Mouse (Mus musculus): Measurements from ENCODE around the gene Slc25a48. TPM values are rescaled to one million over a fixed set of nuclear protein-coding genes. Genes with fewer than 3 reads are reported as not detected.

Slc25a48 gene
- polyA plus RNA-seq (2014; fragmentation: Illumina TruSeq; extraction: RNeasy Lipid Tissue Mini Kit (QIAGEN cat#74804); ENCODE audit: low read depth, low replicate concordance): not detected

GRCm38 (mm10) chr13:56438211-56439075 lies at the start of gene Slc25a48:
Slc25a48 (plus strand) TSS chr13:56438355.

GRCm38 (mm10) chr13:56426365-56426764 lies 11.8 kb upstream of the Slc25a48 start, which contains the start of gene Gm3045:
Gm3045 (plus strand) TSS chr13:56426594.

GRCm38 (mm10) chr13:56482146-56482545 lies 44.0 kb downstream of the Slc25a48 start, which contains the start of gene Il9:
Il9 (minus strand) TSS chr13:56482246.

GRCm38 (mm10) chr13:56522081-56522820 lies 84.1 kb downstream of the Slc25a48 start, which contains the start of gene Fbxl21:
Fbxl21 (plus strand) TSS chr13:56522472.

Other genes starting within 250 kb of the Slc25a48 start
- gene Neurog1, start 186.2 kb upstream of the Slc25a48 start, polyA plus RNA-seq (2014; fragmentation: Illumina TruSeq; extraction: RNeasy Lipid Tissue Mini Kit (QIAGEN cat#74804); ENCODE audit: low read depth, low replicate concordance): not detected
- 19.1 TPM for gene Cxcl14, start 141.8 kb upstream of the Slc25a48 start, polyA plus RNA-seq (2014; fragmentation: Illumina TruSeq; extraction: RNeasy Lipid Tissue Mini Kit (QIAGEN cat#74804); ENCODE audit: low read depth, low replicate concordance)
- gene Gm3045, start 11.8 kb upstream of the Slc25a48 start, polyA plus RNA-seq (2014; fragmentation: Illumina TruSeq; extraction: RNeasy Lipid Tissue Mini Kit (QIAGEN cat#74804); ENCODE audit: low read depth, low replicate concordance): not detected
- gene Il9, start 43.9 kb downstream of the Slc25a48 start, polyA plus RNA-seq (2014; fragmentation: Illumina TruSeq; extraction: RNeasy Lipid Tissue Mini Kit (QIAGEN cat#74804); ENCODE audit: low read depth, low replicate concordance): not detected
- gene Fbxl21, start 84.1 kb downstream of the Slc25a48 start, polyA plus RNA-seq (2014; fragmentation: Illumina TruSeq; extraction: RNeasy Lipid Tissue Mini Kit (QIAGEN cat#74804); ENCODE audit: low read depth, low replicate concordance): 8.4 TPM
- not detected for gene Lect2, start 110.1 kb downstream of the Slc25a48 start, polyA plus RNA-seq (2014; fragmentation: Illumina TruSeq; extraction: RNeasy Lipid Tissue Mini Kit (QIAGEN cat#74804); ENCODE audit: low read depth, low replicate concordance)
- gene Tgfbi, start 171.2 kb downstream of the Slc25a48 start, polyA plus RNA-seq (2014; fragmentation: Illumina TruSeq; extraction: RNeasy Lipid Tissue Mini Kit (QIAGEN cat#74804); ENCODE audit: low read depth, low replicate concordance): 10.8 TPM